ENCODE assay signal across 20 mouse cellular contexts in genomic region chr1:132471032-132471431, GRCm38 (mm10).
"Had no signal": no experiment of that assay in that cellular context is flagged by ENCODE, and none has a peak within 500 bp of the region (broad histone marks: within the 10 kb centered on the region; RNA-seq: fewer than 3 reads in every experiment).

No protein-coding gene starts in this region.

- ATAC-seq: liver, postnatal 0 days; lung, postnatal 0 days; midbrain, embryonic 15.5 days had no signal

- H3K27ac ChIP-seq: limb, embryonic 12.5 days; limb, embryonic 15.5 days; liver, embryonic 14.5 days; macrophage; midbrain, embryonic 12.5 days; midbrain, embryonic 15.5 days; neural tube, embryonic 12.5 days; neural tube, embryonic 15.5 days; stomach, postnatal 0 days had no signal

- DNase-seq: kidney, adult 18-20 months; kidney, postnatal 14 days; kidney, postnatal 4 days; left cerebral cortex, postnatal 4 days; liver, postnatal 0 days; lung, embryonic 14.5 days; thymus, adult 18-20 months; thymus, postnatal 14 days; thymus, postnatal 4 days had no signal

- H3K4me2 ChIP-seq: limb, embryonic 12.5 days; limb, embryonic 15.5 days; liver, embryonic 11.5 days; lung, embryonic 14.5 days; midbrain, embryonic 12.5 days; midbrain, embryonic 15.5 days; neural tube, embryonic 12.5 days; neural tube, embryonic 15.5 days had no signal

- H3K9me3 ChIP-seq: limb, embryonic 12.5 days; limb, embryonic 15.5 days; midbrain, embryonic 12.5 days; midbrain, embryonic 15.5 days; neural tube, embryonic 12.5 days; neural tube, embryonic 15.5 days had no signal

- H3K27me3 ChIP-seq: limb, embryonic 12.5 days; limb, embryonic 15.5 days; midbrain, embryonic 12.5 days; midbrain, embryonic 15.5 days; neural tube, embryonic 12.5 days; neural tube, embryonic 15.5 days had no signal

- H3K4me3 ChIP-seq: limb, embryonic 12.5 days; limb, embryonic 15.5 days; midbrain, embryonic 12.5 days; midbrain, embryonic 15.5 days; neural tube, embryonic 12.5 days; neural tube, embryonic 15.5 days had no signal

- H3K9ac ChIP-seq: limb, embryonic 12.5 days; limb, embryonic 15.5 days; liver, embryonic 14.5 days; liver, postnatal 0 days; lung, embryonic 14.5 days; midbrain, embryonic 12.5 days; midbrain, embryonic 15.5 days; neural tube, embryonic 12.5 days; neural tube, embryonic 15.5 days had no signal

- H3K36me3 ChIP-seq: midbrain, embryonic 15.5 days had no signal

- H3K4me1 ChIP-seq: neural tube, embryonic 12.5 days had no signal
